Mouse (Mus musculus): ENCODE results near the gene Vmn2r35. TPM values are rescaled to one million over a fixed set of nuclear protein-coding genes. Genes with fewer than 3 reads are reported as not detected.
"Not testable (repeated sequence)": the region's sequence is repeated elsewhere in the genome, so short reads cannot be mapped to it uniquely, and the experiment has no call there.

Gene Vmn2r35
- not detected in 2 replicates for polyA plus RNA-seq (2016; fragmentation: Nextera tagmentation; extraction: Ambion mirVana)

DNA sequence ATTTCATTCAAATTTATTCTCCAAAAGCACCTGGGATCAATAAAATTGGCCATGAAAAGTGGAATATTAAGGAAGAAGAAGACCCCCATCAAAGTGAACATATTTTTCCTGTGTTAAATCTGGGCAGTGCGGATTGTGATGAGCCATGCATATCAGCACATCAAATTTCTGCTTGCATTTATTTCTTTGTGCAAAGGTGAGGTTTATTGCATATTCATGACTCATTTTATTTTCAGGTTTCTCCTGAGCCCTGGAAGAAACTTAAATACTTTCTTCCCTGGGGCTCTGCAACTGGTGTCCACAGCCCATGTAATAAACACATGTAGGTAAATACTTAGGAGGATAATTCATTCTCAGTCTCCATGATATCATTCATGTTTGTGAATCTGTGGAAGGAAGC lies at the start of gene Vmn2r35:
Vmn2r35 (minus strand) TSS at position 101 of the 400 bp plus-strand sequence.
- not testable (repeated sequence) for H3K9ac ChIP-seq; H3K27ac ChIP-seq; H3K4me3 ChIP-seq; H3K27me3 ChIP-seq (replicated peaks); ATAC-seq; H3K4me2 ChIP-seq; H3K36me3 ChIP-seq; H3K9me3 ChIP-seq (replicated peaks); H3K4me1 ChIP-seq
- no CpG with 5 or more reads among the region's 1 CpGs for WGBS (ENCODE audit: insufficient replicate concordance)

GRCm38 (mm10) chr7:7794196-7794595 lies 25.5 kb downstream of the Vmn2r35 start:
- H3K27ac ChIP-seq; ATAC-seq; H3K4me2 ChIP-seq; H3K4me1 ChIP-seq; H3K9ac ChIP-seq; H3K4me3 ChIP-seq; H3K9me3 ChIP-seq (replicated peaks); H3K36me3 ChIP-seq; H3K27me3 ChIP-seq (replicated peaks): not testable (repeated sequence)
- WGBS (ENCODE audit: insufficient replicate concordance) = 74% methylated on average over 8 of the region's 25 CpGs

Other genes starting within 250 kb of the Vmn2r35 start
- not detected in 2 replicates for gene Vmn2r34, start 130.4 kb downstream of the Vmn2r35 start, polyA plus RNA-seq (2016; fragmentation: Nextera tagmentation; extraction: Ambion mirVana)
- not detected in 2 replicates for gene Vmn2r36, start 82.6 kb upstream of the Vmn2r35 start, polyA plus RNA-seq (2016; fragmentation: Nextera tagmentation; extraction: Ambion mirVana)